Mouse (Mus musculus) C2C12 (cell line): ENCODE measurements around the gene Iffo2. TPM values are rescaled to one million over a fixed set of nuclear protein-coding genes. Genes with fewer than 3 reads are reported as not detected.

Experiments
- H3K27me3 ChIP-seq: one replicate; pipeline ENCODE4 v1.6.1; 2011; ENCODE audit not compliant: control insufficient read depth, insufficient read depth, insufficient read length
- H3K36me3 ChIP-seq: one replicate; pipeline ENCODE4 v1.6.1; 2011; ENCODE audit not compliant: control insufficient read depth, insufficient read depth
- H3K4me3 ChIP-seq: one replicate; pipeline ENCODE4 v1.5.1; 2011; ENCODE audit warnings: mild to moderate bottlenecking, control low read depth; ENCODE audit not compliant: poor library complexity, insufficient read depth, severe bottlenecking
- H3K79me2 ChIP-seq: one replicate; pipeline ENCODE4 v1.6.1; 2011; ENCODE audit not compliant: control insufficient read depth, insufficient read depth
- H3K79me3 ChIP-seq: one replicate; pipeline ENCODE4 v1.6.1; 2011; ENCODE audit warnings: low read depth, control low read depth
- H3ac ChIP-seq: one replicate; pipeline ENCODE3; 2011; ENCODE audit warnings: low read depth; ENCODE audit not compliant: control insufficient read depth, insufficient read length
- CEBPB ChIP-seq: IDR thresholded peaks from one replicate; pipeline ENCODE4 v1.6.1; 2011; ENCODE audit warnings: low read depth, mild to moderate bottlenecking, control low read depth, moderate library complexity
- CTCF ChIP-seq: IDR thresholded peaks from one replicate; pipeline ENCODE4 v1.5.1; 2011; ENCODE audit not compliant: control insufficient read depth, insufficient read depth, insufficient read length
- FOSL1 ChIP-seq: IDR thresholded peaks from one replicate; pipeline ENCODE4 v1.8.0; 2011; ENCODE audit warnings: mild to moderate bottlenecking, low read length; ENCODE audit not compliant: poor library complexity, insufficient read depth, severe bottlenecking
- MAX ChIP-seq: IDR thresholded peaks from one replicate; pipeline ENCODE4 v1.6.1; 2011; ENCODE audit warnings: mild to moderate bottlenecking, control low read depth
- MYOD1 ChIP-seq: IDR thresholded peaks from one replicate; pipeline ENCODE4 v1.6.1; 2011; ENCODE audit warnings: low read depth; ENCODE audit not compliant: control insufficient read depth, insufficient read length
- MYOG ChIP-seq: IDR thresholded peaks from one replicate; pipeline ENCODE4 v1.6.1; 2011; ENCODE audit not compliant: control insufficient read depth, insufficient read length; ENCODE audit errors: extremely low read depth
- USF1 ChIP-seq: IDR thresholded peaks from one replicate; pipeline ENCODE4 v1.6.1; 2011; ENCODE audit warnings: low read depth, mild to moderate bottlenecking, control low read depth, moderate library complexity
- polyA plus RNA-seq: library from polyadenylated mRNA; unstranded; fragments of >200 nt; fragmentation: generic; extraction: Trizol; gene quantifications from one replicate; pipeline ENCODE4 v1.2.1, GENCODE M21; 2012; ENCODE audit warnings: missing spikeins

The Iffo2 gene
- polyA plus RNA-seq, 1 experiment, result 20.0 TPM

GRCm38 (mm10) chr4:139549448-139549847, 19.1 kb downstream of the Iffo2 start:
- Histone ChIP-seq H3K4me3 (no peak overlapping the region), H3K36me3 (no peaks in the 10 kb centered on the region), H3K79me2 (no peaks in the 10 kb centered on the region), H3K79me3 (no peaks in the 10 kb centered on the region), H3K27me3 (no peaks in the 10 kb centered on the region), H3ac (no peak overlapping the region)
- TF ChIP-seq MYOG (no peak), MAX (no peak), MYOD1 (no peak), USF1 (no peak), CTCF (no peak), CEBPB (no peak)

DNA sequence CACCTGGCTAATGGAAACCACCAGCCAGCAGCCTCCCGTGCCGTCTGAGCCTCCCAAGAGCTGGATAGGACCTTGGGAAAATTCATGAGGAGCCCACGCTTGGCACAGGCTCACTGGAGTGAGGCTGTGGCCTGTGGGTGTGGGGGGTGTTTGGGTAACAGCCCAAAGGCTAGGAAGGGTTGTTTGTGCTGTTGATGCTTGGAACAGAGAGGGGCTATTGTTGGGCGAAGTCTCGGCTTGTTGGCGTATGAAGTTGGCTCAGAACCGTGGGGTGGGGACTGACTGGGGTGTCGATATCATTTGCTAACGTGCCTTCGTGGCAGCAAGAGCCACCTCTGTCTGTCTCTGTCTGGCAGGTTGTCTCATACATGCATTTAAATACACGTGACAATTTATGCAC, 24.9 kb downstream of the Iffo2 start:
- H3ac ChIP-seq, result no peak overlapping the region
- H3K79me3 ChIP-seq, result no peaks in the 10 kb centered on the region
- no peak for TF ChIP-seq CTCF
- no peak for TF ChIP-seq FOSL1
- no peak for TF ChIP-seq MYOG
- TF ChIP-seq MAX, result no peak
- no peak for TF ChIP-seq CEBPB
- TF ChIP-seq MYOD1, result no peak
- TF ChIP-seq USF1, result no peak
- H3K79me2 ChIP-seq, result no peaks in the 10 kb centered on the region
- no peak overlapping the region for H3K4me3 ChIP-seq
- H3K27me3 ChIP-seq, result no peaks in the 10 kb centered on the region
- no peaks in the 10 kb centered on the region for H3K36me3 ChIP-seq

DNA sequence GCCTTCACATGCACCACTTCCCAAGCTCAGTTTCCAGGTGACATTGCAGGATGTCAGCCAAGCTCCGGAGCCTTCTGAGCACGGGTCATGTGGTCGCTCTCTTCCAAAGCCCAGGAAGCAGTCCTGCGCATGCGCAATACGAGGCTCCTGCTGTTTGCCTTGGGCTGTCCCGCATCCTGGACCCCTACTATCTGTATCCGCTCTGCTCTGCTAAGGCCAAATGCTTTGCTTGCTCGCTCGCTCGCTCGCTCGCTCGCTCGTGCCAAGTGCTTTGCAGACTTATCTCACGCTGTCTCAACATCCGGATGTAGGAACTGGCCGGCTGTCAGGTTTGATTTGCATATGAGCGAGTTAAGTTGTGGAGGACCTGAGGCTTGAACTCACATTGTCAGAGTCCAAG, 25.6 kb downstream of the Iffo2 start:
- no peaks in the 10 kb centered on the region for H3K79me2 ChIP-seq
- no peak for TF ChIP-seq FOSL1
- no peak for TF ChIP-seq CTCF
- no peak for TF ChIP-seq MYOD1
- TF ChIP-seq MAX, result no peak
- TF ChIP-seq MYOG, result no peak
- no peak for TF ChIP-seq USF1
- no peak for TF ChIP-seq CEBPB
- H3ac ChIP-seq, result no peak overlapping the region
- H3K27me3 ChIP-seq, result no peaks in the 10 kb centered on the region
- no peaks in the 10 kb centered on the region for H3K79me3 ChIP-seq
- H3K36me3 ChIP-seq, result no peaks in the 10 kb centered on the region
- H3K4me3 ChIP-seq, result no peak overlapping the region

DNA sequence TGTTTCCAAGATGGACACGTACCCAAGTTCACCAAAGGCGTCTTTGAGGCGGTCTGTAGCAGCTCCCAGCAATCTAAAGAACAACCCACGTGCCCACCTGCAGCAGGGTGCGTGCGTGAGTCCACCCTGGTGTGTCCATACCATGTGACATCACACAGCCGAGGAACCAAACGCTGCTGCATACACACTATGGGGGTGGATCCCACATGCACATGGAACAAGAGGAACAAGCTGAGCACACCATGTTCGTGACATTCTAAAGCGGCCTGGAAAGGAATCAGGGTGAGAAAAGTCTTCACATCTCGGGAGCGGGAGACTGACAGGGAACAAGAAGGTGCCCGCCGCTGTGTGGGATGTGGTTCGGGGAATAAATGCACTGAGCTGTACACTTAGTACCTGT, 38.0 kb downstream of the Iffo2 start:
- Histone ChIP-seq H3ac (no peak overlapping the region), H3K79me3 (no peaks in the 10 kb centered on the region), H3K27me3 (no peaks in the 10 kb centered on the region), H3K79me2 (no peaks in the 10 kb centered on the region), H3K4me3 (no peak overlapping the region), H3K36me3 (no peaks in the 10 kb centered on the region)
- TF ChIP-seq MAX (no peak), CEBPB (no peak), MYOG (no peak), USF1 (no peak), CTCF (no peak), FOSL1 (no peak)

DNA sequence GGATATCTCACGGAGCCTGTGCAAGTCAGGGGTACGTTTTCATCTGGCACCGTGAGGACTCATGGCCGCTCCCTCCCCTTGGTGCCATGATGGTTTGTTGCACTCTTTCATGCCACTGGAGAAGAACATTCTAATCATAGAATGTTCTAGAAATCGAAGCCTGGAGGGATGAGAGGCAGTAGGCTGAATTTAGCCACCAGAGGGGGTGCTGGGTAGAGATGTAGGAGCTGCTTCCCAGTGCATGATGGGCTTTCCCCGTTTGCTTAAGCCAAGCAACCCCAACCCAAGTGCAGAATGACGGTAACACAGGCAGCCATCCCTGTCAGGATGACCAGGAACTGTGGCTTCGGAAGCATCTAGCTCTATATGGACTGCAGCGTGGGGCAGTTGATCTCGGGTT, 40.4 kb downstream of the Iffo2 start:
- TF ChIP-seq CTCF, result no peak
- no peak for TF ChIP-seq MAX
- no peak for TF ChIP-seq MYOG
- TF ChIP-seq MYOD1, result no peak
- TF ChIP-seq USF1, result no peak
- TF ChIP-seq CEBPB, result no peak
- no peak for TF ChIP-seq FOSL1
- H3K79me2 ChIP-seq, result peaks cover 13% of the 10 kb centered on the region
- no peak overlapping the region for H3K4me3 ChIP-seq
- H3K36me3 ChIP-seq, result no peaks in the 10 kb centered on the region
- no peaks in the 10 kb centered on the region for H3K27me3 ChIP-seq
- H3K79me3 ChIP-seq, result peaks cover 5% of the 10 kb centered on the region
- H3ac ChIP-seq, result no peak overlapping the region

GRCm38 (mm10) chr4:139572928-139573512, 42.7 kb downstream of the Iffo2 start:
- Histone ChIP-seq H3K79me2 (peaks cover 36% of the 10 kb centered on the region), H3K79me3 (peaks cover 27% of the 10 kb centered on the region), H3ac (no peak overlapping the region), H3K27me3 (no peaks in the 10 kb centered on the region), H3K36me3 (peaks cover 8% of the 10 kb centered on the region), H3K4me3 (no peak overlapping the region)
- TF ChIP-seq FOSL1 (no peak), MYOD1 (no peak), MYOG (no peak), MAX (no peak), USF1 (no peak), CTCF (no peak), CEBPB (no peak)
